Mouse (Mus musculus): ENCODE measurements at regions not wholly inside any gene's neighbourhood (a gene's known extent, or its start where the extent isn't known, plus 50 kb on each side); places are given as distances from the start of the nearest gene placed in this dataset.
A peak's percentile ranks its signal among the peaks of the same experiment; 100 is the strongest.

DNA sequence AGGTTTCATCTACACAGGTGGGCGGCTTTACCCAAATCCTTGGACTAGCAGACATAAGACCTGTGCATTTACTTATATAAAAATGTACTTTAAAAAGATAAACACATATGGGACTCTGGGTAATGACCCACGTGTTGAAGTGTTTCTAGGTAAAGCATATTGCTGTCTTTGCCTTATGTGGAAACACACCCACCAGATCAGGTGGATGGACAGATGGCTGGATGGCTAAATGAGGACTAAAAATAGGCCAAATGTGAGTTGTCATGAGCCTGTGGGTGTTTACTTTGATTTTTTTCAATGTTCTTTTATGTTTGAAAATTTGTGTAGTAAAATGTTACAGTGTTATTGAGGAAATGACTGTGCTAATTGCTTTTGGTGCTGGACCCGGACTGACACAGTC is 99.2 kb upstream of the Aldh1b1 start:
- TF ChIP-seq MYOG (IDR thresholded peaks at IDR 0.05; ENCODE audit: control insufficient read depth in 1 of 3, insufficient read depth in 1 of 3, insufficient read length in 2 of 3, low read depth in 2 of 3) (no peak), TCF3 (IDR thresholded peaks at IDR 0.05; ENCODE audit: insufficient read length, low read depth) (no peak), POLR2A (IDR thresholded peaks at IDR 0.05; ENCODE audit: insufficient read length, low read depth) (no peak), TCF12 (IDR thresholded peaks at IDR 0.05; ENCODE audit: insufficient read depth, poor library complexity, severe bottlenecking) (no peak)
- Histone ChIP-seq H3K4me2 (ENCODE audit: low read depth) (no peak overlapping the region), H3K4me3 (no peak overlapping the region), H3K36me3 (ENCODE audit: control insufficient read depth, insufficient read depth) (no peaks in the 10 kb centered on the region), H3K27me3 (ENCODE audit: control insufficient read depth, insufficient read depth, insufficient read length) (peaks cover 13% of the 10 kb centered on the region), H3K79me2 (ENCODE audit: control insufficient read depth, insufficient read depth) (no peaks in the 10 kb centered on the region), H3ac (ENCODE audit: control insufficient read depth, insufficient read length) (no peak overlapping the region)

DNA sequence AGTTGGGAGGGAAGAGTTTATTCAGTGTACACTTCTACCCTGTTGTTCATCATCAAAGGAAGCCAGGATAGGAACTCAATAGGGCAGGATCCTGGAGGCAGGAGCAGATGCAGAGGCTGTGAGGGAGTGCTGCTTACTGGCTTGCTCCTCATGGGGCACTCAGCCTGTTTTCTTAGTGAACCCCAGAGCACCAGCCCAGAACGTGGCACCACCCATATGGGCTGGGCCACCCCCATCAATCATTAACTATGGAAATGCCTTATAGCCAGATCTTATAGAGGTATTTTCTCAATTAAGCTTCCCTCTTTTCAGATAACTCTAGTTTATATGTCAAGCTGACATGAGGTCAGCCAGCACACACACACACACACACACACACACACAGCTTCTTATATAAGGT is 103.6 kb upstream of the Aldh1b1 start:
- H3K79me2 ChIP-seq (ENCODE audit: control insufficient read depth, insufficient read depth): no peaks in the 10 kb centered on the region
- no peak overlapping the region for H3K4me2 ChIP-seq (ENCODE audit: low read depth)
- no peaks in the 10 kb centered on the region for H3K36me3 ChIP-seq (ENCODE audit: control insufficient read depth, insufficient read depth)
- no peak overlapping the region for H3ac ChIP-seq (ENCODE audit: control insufficient read depth, insufficient read length)
- no peak overlapping the region for H3K4me3 ChIP-seq
- peaks cover 18% of the 10 kb centered on the region for H3K27me3 ChIP-seq (ENCODE audit: control insufficient read depth, insufficient read depth, insufficient read length)
- TF ChIP-seq POLR2AphosphoS2 (IDR thresholded peaks at IDR 0.05; ENCODE audit: insufficient read length, low read depth) (no peak), TCF12 (IDR thresholded peaks at IDR 0.05; ENCODE audit: insufficient read depth, poor library complexity, severe bottlenecking) (no peak), MYOD1 (IDR thresholded peaks at IDR 0.05; ENCODE audit: control insufficient read depth in 1 of 3, insufficient read length in 2 of 3, low read depth in 2 of 3) (no peak), MYOG (IDR thresholded peaks at IDR 0.05; ENCODE audit: control insufficient read depth in 1 of 3, insufficient read depth in 1 of 3, insufficient read length in 2 of 3, low read depth in 2 of 3) (no peak), POLR2A (IDR thresholded peaks at IDR 0.05; ENCODE audit: insufficient read length, low read depth) (no peak), REST (IDR thresholded peaks at IDR 0.05; ENCODE audit: insufficient read depth, insufficient read length) (no peak), CEBPB (IDR thresholded peaks at IDR 0.05; ENCODE audit: insufficient read depth, poor library complexity, severe bottlenecking) (no peak), MAX (IDR thresholded peaks at IDR 0.05; ENCODE audit: low read depth) (no peak), TCF3 (IDR thresholded peaks at IDR 0.05; ENCODE audit: insufficient read length, low read depth) (no peak), USF1 (IDR thresholded peaks at IDR 0.05; ENCODE audit: low read depth) (no peak), SRF (IDR thresholded peaks at IDR 0.05; ENCODE audit: control insufficient read depth, insufficient read length, low read depth) (no peak), E2F4 (IDR thresholded peaks at IDR 0.05; ENCODE audit: insufficient read depth) (no peak)

DNA sequence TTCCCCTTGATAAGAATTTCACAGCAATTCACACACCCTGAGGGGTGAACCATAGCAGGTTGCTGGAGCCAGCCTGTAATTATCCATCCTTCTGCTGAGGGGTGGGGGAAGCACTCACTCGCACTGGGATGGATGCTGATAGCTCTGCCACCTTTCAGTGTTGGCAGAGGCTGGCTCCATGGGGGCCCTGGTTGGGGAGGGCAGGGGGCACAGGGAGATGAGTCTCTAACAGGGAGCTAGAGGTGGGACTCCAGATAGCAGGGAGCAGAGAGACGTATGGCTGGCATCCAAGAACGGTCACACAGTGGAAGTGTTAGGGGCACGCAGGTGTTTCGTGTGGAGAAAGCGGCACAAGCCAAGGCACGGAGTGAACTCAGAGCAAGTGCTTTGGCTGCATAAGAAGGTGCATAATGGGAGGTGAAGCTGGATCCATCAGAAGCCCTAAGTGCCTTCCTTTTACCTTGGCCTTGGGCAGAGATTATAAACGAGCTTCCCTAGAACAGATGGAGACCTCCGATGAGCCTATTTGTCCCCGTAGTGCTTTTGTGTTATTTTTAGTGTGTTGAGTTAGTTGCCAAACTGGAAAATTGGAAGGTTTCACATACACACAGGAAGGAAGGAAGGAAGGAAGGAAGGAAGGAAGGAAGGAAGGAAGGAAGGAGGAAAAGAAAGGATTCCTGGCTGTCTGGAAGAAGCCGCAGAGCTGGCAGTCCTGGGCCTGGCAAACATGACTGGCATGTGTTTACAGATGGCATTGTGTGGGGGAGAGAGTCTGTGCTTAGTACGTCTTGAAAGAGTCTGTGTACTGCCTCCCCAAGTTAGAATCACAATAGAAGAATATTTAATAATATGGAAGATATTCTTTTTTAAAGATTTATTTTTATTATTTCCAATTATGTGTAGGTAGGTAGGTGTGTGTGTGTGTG is 108.6 kb upstream of the Aldh1b1 start:
- TF ChIP-seq MAX (IDR thresholded peaks at IDR 0.05; ENCODE audit: low read depth) (no peak), TCF3 (IDR thresholded peaks at IDR 0.05; ENCODE audit: insufficient read length, low read depth) (no peak), POLR2AphosphoS2 (IDR thresholded peaks at IDR 0.05; ENCODE audit: insufficient read length, low read depth) (no peak), MYOG (IDR thresholded peaks at IDR 0.05; ENCODE audit: control insufficient read depth in 1 of 3, insufficient read depth in 1 of 3, insufficient read length in 2 of 3, low read depth in 2 of 3) (no peak), USF1 (IDR thresholded peaks at IDR 0.05; ENCODE audit: low read depth) (no peak)
- Histone ChIP-seq H3K79me2 (ENCODE audit: control insufficient read depth, insufficient read depth) (no peaks in the 10 kb centered on the region), H3K4me2 (ENCODE audit: low read depth) (no peak overlapping the region)

DNA sequence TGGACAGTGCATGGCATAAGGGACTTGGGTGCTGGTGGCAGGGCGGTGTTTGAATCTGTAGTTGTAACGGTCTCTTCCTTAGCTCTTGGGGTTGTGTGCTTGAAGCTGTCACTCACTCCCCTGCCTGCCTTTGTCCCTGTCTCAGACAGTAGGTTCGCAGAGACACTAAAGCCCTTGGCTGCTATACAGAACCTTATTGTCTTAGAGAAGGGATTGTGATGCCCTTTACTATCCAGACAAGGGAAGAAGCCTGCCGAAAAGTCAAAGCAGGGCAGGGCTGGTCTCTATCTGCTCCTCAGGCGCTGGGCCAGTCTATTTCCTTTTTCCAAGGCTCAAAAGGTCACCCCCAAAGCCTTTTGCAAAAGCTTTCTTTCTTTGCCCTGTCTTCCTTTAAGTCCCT is 109.2 kb upstream of the Aldh1b1 start:
- Histone ChIP-seq H3K36me3 (ENCODE audit: control insufficient read depth, insufficient read depth) (no peaks in the 10 kb centered on the region), H3K79me2 (ENCODE audit: control insufficient read depth, insufficient read depth) (no peaks in the 10 kb centered on the region), H3K27me3 (ENCODE audit: control insufficient read depth, insufficient read depth, insufficient read length) (peaks cover 4% of the 10 kb centered on the region), H3K4me2 (ENCODE audit: low read depth) (no peak overlapping the region), H3K4me3 (no peak overlapping the region), H3ac (ENCODE audit: control insufficient read depth, insufficient read length) (no peak overlapping the region)
- TF ChIP-seq SRF (IDR thresholded peaks at IDR 0.05; ENCODE audit: control insufficient read depth, insufficient read length, low read depth): no peak
- no peak for TF ChIP-seq MYOG (IDR thresholded peaks at IDR 0.05; ENCODE audit: control insufficient read depth in 1 of 3, insufficient read depth in 1 of 3, insufficient read length in 2 of 3, low read depth in 2 of 3)
- no peak for TF ChIP-seq REST (IDR thresholded peaks at IDR 0.05; ENCODE audit: insufficient read depth, insufficient read length)
- no peak for TF ChIP-seq USF1 (IDR thresholded peaks at IDR 0.05; ENCODE audit: low read depth)
- TF ChIP-seq TCF3 (IDR thresholded peaks at IDR 0.05; ENCODE audit: insufficient read length, low read depth): no peak
- TF ChIP-seq MAX (IDR thresholded peaks at IDR 0.05; ENCODE audit: low read depth): no peak
- TF ChIP-seq TCF12 (IDR thresholded peaks at IDR 0.05; ENCODE audit: insufficient read depth, poor library complexity, severe bottlenecking): no peak

More for the DNA sequence above, 108.6 kb upstream of the Aldh1b1 start:
- peaks cover 11% of the 10 kb centered on the region for H3K27me3 ChIP-seq (ENCODE audit: control insufficient read depth, insufficient read depth, insufficient read length)
- H3K36me3 ChIP-seq (ENCODE audit: control insufficient read depth, insufficient read depth): no peaks in the 10 kb centered on the region
- H3K4me3 ChIP-seq: no peak overlapping the region
- no peak overlapping the region for H3ac ChIP-seq (ENCODE audit: control insufficient read depth, insufficient read length)

DNA sequence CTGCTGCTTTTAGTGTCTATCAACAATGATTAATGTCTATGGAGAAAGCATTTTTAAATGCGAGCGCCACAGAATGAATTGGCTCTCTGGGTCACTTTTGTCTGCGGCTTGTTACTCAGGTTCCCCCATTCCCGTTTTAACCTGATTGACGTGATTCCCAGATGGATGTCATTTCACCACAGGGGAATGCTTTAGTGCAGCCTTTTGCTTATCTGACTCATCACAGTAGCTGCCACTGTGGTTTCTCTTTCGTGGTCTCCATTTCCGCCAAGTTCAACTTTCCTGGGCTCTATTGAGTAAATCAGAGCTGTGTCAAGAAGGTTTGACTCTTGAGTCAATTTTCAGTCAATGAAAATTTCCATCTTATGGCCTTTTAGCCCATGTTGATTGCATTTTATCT is 110.6 kb upstream of the Aldh1b1 start:
- H3K36me3 ChIP-seq (ENCODE audit: control insufficient read depth, insufficient read depth): no peaks in the 10 kb centered on the region
- TF ChIP-seq TCF3 (IDR thresholded peaks at IDR 0.05; ENCODE audit: insufficient read length, low read depth): no peak
- TF ChIP-seq POLR2A (IDR thresholded peaks at IDR 0.05; ENCODE audit: insufficient read length, low read depth): no peak
- no peak for TF ChIP-seq MAX (IDR thresholded peaks at IDR 0.05; ENCODE audit: low read depth)
- TF ChIP-seq MYOD1 (IDR thresholded peaks at IDR 0.05; ENCODE audit: control insufficient read depth in 1 of 3, insufficient read length in 2 of 3, low read depth in 2 of 3): no peak
- TF ChIP-seq SRF (IDR thresholded peaks at IDR 0.05; ENCODE audit: control insufficient read depth, insufficient read length, low read depth): no peak

More for the DNA sequence above, 110.6 kb upstream of the Aldh1b1 start:
- Histone ChIP-seq H3K4me2 (ENCODE audit: low read depth) (peak overlapping the region; percentile 54), H3K27me3 (ENCODE audit: control insufficient read depth, insufficient read depth, insufficient read length) (no peaks in the 10 kb centered on the region), H3K4me3 (no peak overlapping the region), H3ac (ENCODE audit: control insufficient read depth, insufficient read length) (no peak overlapping the region), H3K79me2 (ENCODE audit: control insufficient read depth, insufficient read depth) (no peaks in the 10 kb centered on the region)
